Mouse (Mus musculus) G1E (cell line): ENCODE data around the gene Fam155a. TPM values are rescaled to one million over a fixed set of nuclear protein-coding genes. Genes with fewer than 3 reads are reported as not detected.

Experiments used
- ATAC-seq: 2 replicates; pipeline ENCODE4 v1.8.0; 2016; ENCODE audit warnings: mild to moderate bottlenecking; ENCODE audit not compliant: insufficient number of reproducible peaks, poor library complexity, low FRiP score, severe bottlenecking; ENCODE audit errors: extremely low read depth
- DNase-seq: peaks from one replicate; pipeline ENCODE4 v3.0.0; 2012; ENCODE audit warnings: low spot score
- H3K27me3 ChIP-seq: 2 replicates; pipeline ENCODE4 v1.6.1; 2012; ENCODE audit warnings: mild to moderate bottlenecking, low read length, inconsistent platforms; ENCODE audit not compliant: insufficient read depth
- H3K36me3 ChIP-seq: replicated peaks from 2 replicates; pipeline ENCODE3; 2012; ENCODE audit warnings: mild to moderate bottlenecking, inconsistent platforms
- H3K4me1 ChIP-seq: 2 replicates; pipeline ENCODE4 v1.6.1; 2012; ENCODE audit warnings: low read depth, low read length, inconsistent platforms, mixed read lengths; ENCODE audit not compliant: insufficient read depth
- H3K4me3 ChIP-seq: 2 replicates; pipeline ENCODE4 v1.5.1; 2012; ENCODE audit warnings: low read depth, mild to moderate bottlenecking, inconsistent platforms, low read length, moderate library complexity, mixed read lengths
- H3K9me3 ChIP-seq: replicated peaks from 2 replicates; pipeline ENCODE4 v1.6.1; 2012; ENCODE audit warnings: inconsistent platforms
- CTCF ChIP-seq: IDR thresholded peaks from 2 replicates; pipeline ENCODE4 v1.5.1; 2012; ENCODE audit warnings: low read depth, low read length, inconsistent platforms, mixed read lengths
- GATA1 ChIP-seq: IDR thresholded peaks from 2 replicates; pipeline ENCODE4 v1.6.1; 2012; ENCODE audit warnings: borderline replicate concordance, low read length, inconsistent platforms, mixed read lengths
- GATA2 ChIP-seq: IDR thresholded peaks from 2 replicates; pipeline ENCODE4 v1.6.1; 2012; ENCODE audit warnings: low read depth, low read length, inconsistent platforms, borderline replicate concordance
- POLR2AphosphoS5 ChIP-seq: IDR thresholded peaks from 2 replicates; pipeline ENCODE4 v1.6.1; 2012; ENCODE audit warnings: low read depth, low read length, inconsistent platforms; ENCODE audit not compliant: insufficient replicate concordance
- TAL1 ChIP-seq: conservative IDR thresholded peaks from 2 replicates; pipeline ENCODE4 v1.6.1; 2012; ENCODE audit warnings: low read depth, low read length, inconsistent platforms, mixed read lengths
- polyA plus RNA-seq: library from polyadenylated mRNA; stranded (reverse); fragments of >175 nt; gene quantifications from 2 replicates; pipeline ENCODE4 v1.2.3, GENCODE M21; 2012
- total RNA-seq, 2 experiments: library from RNA; stranded (forward) in 1 of 2; stranded (reverse) in 1 of 2; fragments of 200-1000 nt in 1 of 2; fragments of >200 nt in 1 of 2; fragmentation: Nextera tagmentation in 1 of 2; gene quantifications; 2 replicates each; pipeline ENCODE4 v1.2.3; 2014 to 2017

Gene Fam155a
- total and polyA plus RNA-seq, 3 experiments, result 0.27 TPM; not detected in 2

GRCm38 (mm10) chr8:9342998-9343397, 428.0 kb downstream of the Fam155a start:
- TF ChIP-seq POLR2AphosphoS5 (no peak), TAL1 (no peak), GATA2 (no peak), CTCF (no peak), GATA1 (no peak)
- ATAC-seq (no peak), DNase-seq (no peak)
- Histone ChIP-seq H3K9me3 (no peaks in the 10 kb centered on the region), H3K4me3 (no peak overlapping the region), H3K4me1 (no peaks in the 10 kb centered on the region), H3K27me3 (no peaks in the 10 kb centered on the region; the same call in 1 of the 2 replicates), H3K36me3 (no peaks in the 10 kb centered on the region)

- no peaks in the 10 kb centered on the region for H3K4me1 ChIP-seq
- H3K36me3 ChIP-seq, result no peaks in the 10 kb centered on the region
- no peaks in the 10 kb centered on the region; the same call in 1 of the 2 replicates for H3K27me3 ChIP-seq
- no peak for DNase-seq
- H3K4me3 ChIP-seq, result no peak overlapping the region
- no peak for TF ChIP-seq GATA2
- no peak for TF ChIP-seq GATA1
- no peak for TF ChIP-seq CTCF
- no peak for TF ChIP-seq POLR2AphosphoS5
- TF ChIP-seq TAL1, result no peak
- no peak for ATAC-seq
- no peaks in the 10 kb centered on the region for H3K9me3 ChIP-seq
These were observed 428.4 kb downstream of the Fam155a start for GRCm38 (mm10) chr8:9342593-9342992.

- Histone ChIP-seq H3K9me3 (no peaks in the 10 kb centered on the region), H3K4me1 (no peaks in the 10 kb centered on the region), H3K27me3 (no peaks in the 10 kb centered on the region; the same call in 1 of the 2 replicates), H3K4me3 (no peak overlapping the region), H3K36me3 (no peaks in the 10 kb centered on the region)
- no peak for DNase-seq
- ATAC-seq, result no peak
- no peak for TF ChIP-seq TAL1
- TF ChIP-seq GATA2, result no peak
- no peak for TF ChIP-seq GATA1
- no peak for TF ChIP-seq CTCF
- TF ChIP-seq POLR2AphosphoS5, result no peak
These were observed 433.1 kb downstream of the Fam155a start for GRCm38 (mm10) chr8:9337905-9338304.

- Histone ChIP-seq H3K27me3 (no peaks in the 10 kb centered on the region; the same call in 1 of the 2 replicates), H3K4me3 (no peak overlapping the region), H3K36me3 (no peaks in the 10 kb centered on the region), H3K4me1 (no peaks in the 10 kb centered on the region), H3K9me3 (no peaks in the 10 kb centered on the region)
- no peak for DNase-seq
- no peak for ATAC-seq
- TF ChIP-seq GATA1 (no peak), TAL1 (no peak), CTCF (no peak), GATA2 (no peak), POLR2AphosphoS5 (no peak)
These were observed 435.0 kb downstream of the Fam155a start for GRCm38 (mm10) chr8:9335933-9336303.

- no peak overlapping the region for H3K4me3 ChIP-seq
- ATAC-seq, result no peak
- H3K4me1 ChIP-seq, result no peaks in the 10 kb centered on the region
- no peaks in the 10 kb centered on the region for H3K9me3 ChIP-seq
- TF ChIP-seq CTCF (no peak), GATA1 (no peak), TAL1 (no peak), GATA2 (no peak), POLR2AphosphoS5 (no peak)
- H3K36me3 ChIP-seq, result no peaks in the 10 kb centered on the region
- H3K27me3 ChIP-seq, result no peaks in the 10 kb centered on the region; the same call in 1 of the 2 replicates
- no peak for DNase-seq
These were observed 435.6 kb downstream of the Fam155a start for GRCm38 (mm10) chr8:9335285-9335932.

GRCm38 (mm10) chr8:9332766-9333165, 438.2 kb downstream of the Fam155a start:
- ATAC-seq, result no peak

More at GRCm38 (mm10) chr8:9332766-9333165, 438.2 kb downstream of the Fam155a start:
- Histone ChIP-seq H3K4me3 (no peak overlapping the region), H3K4me1 (no peaks in the 10 kb centered on the region), H3K27me3 (no peaks in the 10 kb centered on the region), H3K36me3 (no peaks in the 10 kb centered on the region), H3K9me3 (no peaks in the 10 kb centered on the region)
- DNase-seq, result no peak
- no peak for TF ChIP-seq GATA1
- no peak for TF ChIP-seq POLR2AphosphoS5
- no peak for TF ChIP-seq CTCF
- no peak for TF ChIP-seq TAL1
- TF ChIP-seq GATA2, result no peak
